Mouse (Mus musculus): ENCODE results near the gene Edrf1.

DNA sequence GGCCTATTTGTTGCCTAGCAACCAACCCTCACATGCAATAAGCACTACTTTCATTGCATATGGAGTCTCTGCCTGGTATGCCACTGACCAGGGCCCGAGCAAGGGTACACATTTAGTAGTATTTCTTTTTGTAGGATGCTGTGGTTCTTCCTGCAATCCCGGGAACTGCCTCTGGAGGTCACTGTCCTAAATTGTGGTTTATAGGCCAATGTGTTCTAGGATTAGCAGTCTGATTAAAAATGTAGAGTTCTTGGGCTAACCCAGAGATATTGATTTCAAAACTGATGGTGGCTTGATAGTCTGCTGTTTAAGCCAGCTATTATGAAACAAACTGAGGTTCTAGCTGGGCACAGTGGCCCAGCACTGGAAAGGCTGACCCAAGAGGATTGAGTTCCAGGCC, 4.9 kb upstream of the Edrf1 start:
- TF ChIP-seq EP300 (IDR thresholded peaks at IDR 0.05; ENCODE audit: low read depth) (no peak), CTCF (IDR thresholded peaks at IDR 0.05; ENCODE audit: low read depth) (peak; percentile 62)

Data from liver, embryonic 14.5 days (tissue).